Mouse (Mus musculus): Measurements from ENCODE around the gene Btn2a2. TPM values are rescaled to one million over a fixed set of nuclear protein-coding genes. Genes with fewer than 3 reads are reported as not detected.

Gene Btn2a2
- total RNA-seq, 2 experiments from 2014 or later: not detected

DNA sequence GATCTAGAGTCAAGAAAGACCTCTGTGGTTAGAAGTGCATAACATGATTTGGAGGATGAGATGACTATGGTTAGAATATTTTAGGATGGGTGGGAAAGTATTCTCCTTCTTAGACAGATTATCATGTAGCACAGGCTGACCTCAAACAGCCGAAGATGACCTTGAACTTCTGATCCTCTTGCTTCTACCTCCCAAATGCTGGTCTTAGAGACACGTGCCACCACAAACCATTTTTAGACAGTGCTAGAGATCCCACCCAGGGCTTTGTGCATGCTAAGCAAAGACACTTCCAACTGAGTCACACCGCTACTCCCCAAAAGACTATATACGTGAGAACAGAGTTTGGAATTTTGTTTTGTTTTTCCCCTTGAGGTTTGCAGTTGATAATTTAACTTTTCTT, 26.6 kb downstream of the Btn2a2 start:
- intact Hi-C loops (cut with DNase I): no loop called here
- DNase-seq (ENCODE audit: low spot score): no peak

GRCm38 (mm10) chr13:23459264-23459846, 29.3 kb downstream of the Btn2a2 start:
- no peak for DNase-seq (ENCODE audit: low spot score)
- intact Hi-C loops (cut with DNase I): loop anchor here (10.0 kb wide), 1 partner anchor 1515 kb away; the partner anchor contains the start of gene Zfp184

DNA sequence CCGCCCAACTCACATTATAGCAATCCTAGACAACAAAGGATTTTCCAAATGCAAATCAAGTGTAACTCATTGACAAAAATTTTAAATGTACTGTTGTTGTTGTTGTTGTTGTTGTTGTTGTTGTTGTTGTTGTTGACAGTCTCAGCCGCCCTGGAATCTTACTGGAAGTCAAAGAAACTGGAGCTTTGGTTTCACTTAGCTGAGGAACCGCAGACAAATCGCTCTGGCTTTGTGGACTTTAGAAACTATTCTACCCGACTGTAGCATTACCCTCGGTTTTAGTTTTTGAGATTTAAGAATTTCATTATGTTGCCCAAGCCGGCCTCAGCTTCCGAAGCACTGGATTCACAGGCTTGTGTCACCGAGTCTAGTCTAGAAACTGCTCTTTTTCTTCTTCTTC, 34.7 kb downstream of the Btn2a2 start:
- DNase-seq (ENCODE audit: low spot score): no peak
- intact Hi-C loops (cut with DNase I): loop anchor here (10.0 kb wide), 1 partner anchor 1509 kb away; the partner anchor contains the start of gene Zfp184

DNA sequence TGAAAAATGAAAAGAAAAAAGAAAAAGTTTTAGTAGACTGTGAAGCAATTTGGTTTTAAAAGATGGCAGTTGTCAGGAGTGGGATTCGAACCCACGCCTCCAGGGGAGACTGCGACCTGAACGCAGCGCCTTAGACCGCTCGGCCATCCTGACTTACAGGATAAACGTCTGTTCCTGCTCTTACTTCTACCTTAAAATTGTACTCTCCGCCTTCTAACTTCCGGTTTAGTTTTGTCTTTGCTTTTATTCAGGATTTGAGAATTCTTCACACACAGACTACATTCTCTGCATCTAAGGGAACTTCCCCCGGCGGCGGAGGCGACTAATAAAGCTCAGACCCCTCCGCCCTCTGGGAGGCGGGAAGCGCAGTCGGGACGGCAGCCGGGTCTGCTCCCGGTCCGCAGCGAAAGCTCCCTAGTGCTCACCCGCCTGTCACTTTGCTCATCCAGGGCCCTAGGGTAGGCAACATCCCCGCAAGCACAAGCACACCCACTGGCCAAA, 35.2 kb downstream of the Btn2a2 start:
- intact Hi-C loops (cut with DNase I): loop anchor here (10.0 kb wide), 1 partner anchor 1509 kb away; the partner anchor contains the start of gene Zfp184
- peak; percentile 55 for DNase-seq (ENCODE audit: low spot score)

GRCm38 (mm10) chr13:23450398-23450797, 38.3 kb downstream of the Btn2a2 start:
- intact Hi-C loops (cut with DNase I): loop anchor here (1.0 to 10.0 kb wide), 3 partner anchors 14 to 1506 kb away; partner anchors contain the start of gene Zfp184
- peak; percentile 60 for DNase-seq (ENCODE audit: low spot score)

- intact Hi-C loops (cut with DNase I): loop anchor here (1.0 to 10.0 kb wide), 3 partner anchors 13 to 1505 kb away; partner anchors contain the start of gene Zfp184
- no peak for DNase-seq (ENCODE audit: low spot score)
Observed at GRCm38 (mm10) chr13:23449235-23450095, 39.2 kb downstream of the Btn2a2 start.

DNA sequence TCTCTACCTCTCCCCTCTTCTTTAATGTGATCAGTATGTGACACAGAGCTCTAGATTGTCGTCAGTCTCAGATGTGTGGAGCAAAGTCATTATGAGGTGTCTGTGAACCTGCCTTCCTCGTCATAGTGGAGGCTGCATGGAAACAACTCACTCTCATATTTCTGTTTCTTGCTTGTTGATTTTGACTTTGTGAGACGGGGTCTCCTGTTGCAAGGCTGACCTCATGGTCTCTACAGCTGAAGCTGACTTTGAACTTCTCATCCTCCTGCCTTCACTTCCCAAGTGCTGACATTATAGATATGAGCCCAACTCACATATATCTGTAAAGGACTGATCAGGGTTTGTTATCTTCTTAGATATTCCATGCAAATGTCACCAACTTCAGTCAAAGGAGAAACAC, 39.9 kb downstream of the Btn2a2 start:
- DNase-seq (ENCODE audit: low spot score): no peak
- intact Hi-C loops (cut with DNase I): no loop called here

DNA sequence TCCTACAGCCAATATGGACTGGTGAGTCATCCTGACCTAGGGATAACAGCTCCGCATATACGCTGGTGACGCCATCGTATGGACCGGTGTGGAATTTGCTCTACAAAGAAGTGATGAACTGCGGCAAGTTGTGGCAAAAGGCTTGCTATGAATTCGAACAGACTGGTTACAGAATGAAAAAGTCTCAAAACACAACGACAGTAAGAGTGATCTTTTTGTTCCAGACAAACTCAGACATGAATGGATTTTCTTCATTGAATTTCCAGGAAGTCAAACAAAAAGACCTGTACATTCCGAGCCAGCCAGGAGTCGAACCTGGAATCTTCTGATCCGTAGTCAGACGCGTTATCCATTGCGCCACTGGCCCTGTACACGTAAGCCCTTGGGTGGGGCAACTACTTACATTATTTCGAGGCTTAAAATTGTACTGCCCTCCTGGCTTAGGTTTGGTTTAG, 42.1 kb downstream of the Btn2a2 start:
- DNase-seq (ENCODE audit: low spot score): peak; percentile 50
- intact Hi-C loops (cut with DNase I): loop anchor here (1.0 to 2.0 kb wide), 2 partner anchors 9 to 70 kb away; no protein-coding TSS in a partner anchor

DNA sequence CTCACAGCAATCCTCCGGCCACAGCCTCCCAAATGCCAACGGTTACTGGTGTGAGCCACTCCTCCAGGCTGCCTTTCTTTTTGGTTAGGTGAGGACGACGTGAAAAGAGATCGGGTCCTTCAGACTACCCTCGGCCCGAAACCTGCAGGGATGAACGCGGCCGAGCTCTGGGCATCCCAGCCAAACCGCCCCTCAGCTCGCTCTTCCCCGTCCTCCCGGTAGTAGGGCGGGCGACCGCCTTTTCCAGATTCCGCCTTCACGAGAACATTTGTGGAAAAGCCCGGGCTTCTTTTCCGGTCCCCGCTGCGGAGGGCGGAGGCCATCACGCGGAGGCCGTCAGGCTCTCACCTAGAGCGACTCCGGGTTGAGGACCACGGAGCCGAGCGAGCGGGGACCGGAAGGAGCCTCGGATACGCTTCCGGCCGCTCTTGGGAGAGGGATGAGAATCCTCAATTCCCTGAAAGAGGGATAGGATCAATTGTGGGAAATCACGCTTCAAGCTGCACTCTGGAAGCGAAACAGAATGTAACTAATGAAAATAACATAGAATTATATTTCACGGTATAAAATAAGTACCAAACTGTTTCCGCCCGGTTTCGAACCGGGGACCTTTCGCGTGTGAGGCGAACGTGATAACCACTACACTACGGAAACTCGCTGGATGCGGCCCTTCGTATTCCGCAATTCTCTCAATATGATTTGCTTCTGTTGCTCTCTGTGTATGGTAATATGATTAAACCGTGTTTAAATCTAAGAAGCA, 42.9 kb downstream of the Btn2a2 start:
- peak; percentile 75 for DNase-seq (ENCODE audit: low spot score)
- intact Hi-C loops (cut with DNase I): loop anchor here (1.0 to 2.0 kb wide), 2 partner anchors 8 to 71 kb away; no protein-coding TSS in a partner anchor

- no peak for DNase-seq (ENCODE audit: low spot score)
- intact Hi-C loops (cut with DNase I): no loop called here
Observed at GRCm38 (mm10) chr13:23445156-23445555, 43.5 kb downstream of the Btn2a2 start.

- intact Hi-C loops (cut with DNase I): no loop called here
- DNase-seq (ENCODE audit: low spot score): no peak
Observed at GRCm38 (mm10) chr13:23444451-23444850, 44.2 kb downstream of the Btn2a2 start.

DNA sequence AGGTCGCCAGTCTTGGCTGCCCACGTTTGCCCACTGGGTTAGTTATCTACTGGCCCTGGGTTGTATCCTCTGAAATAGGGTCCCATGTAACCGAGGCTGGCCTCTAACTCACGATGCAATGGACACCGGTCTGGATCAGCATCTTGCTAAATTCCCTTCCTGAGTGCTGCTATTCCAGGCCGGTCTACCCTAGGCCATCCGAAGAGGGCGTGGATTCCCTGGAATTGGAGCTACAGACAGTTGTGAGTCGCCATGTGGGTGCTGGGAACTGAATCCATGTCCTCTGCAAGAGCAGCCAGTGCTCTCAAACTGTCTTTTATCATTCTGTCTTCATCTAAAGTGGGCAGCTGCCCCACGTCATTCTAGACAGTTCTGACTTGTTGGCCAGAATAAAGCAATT, 48.8 kb downstream of the Btn2a2 start:
- intact Hi-C loops (cut with DNase I): no loop called here
- DNase-seq (ENCODE audit: low spot score): no peak

DNA sequence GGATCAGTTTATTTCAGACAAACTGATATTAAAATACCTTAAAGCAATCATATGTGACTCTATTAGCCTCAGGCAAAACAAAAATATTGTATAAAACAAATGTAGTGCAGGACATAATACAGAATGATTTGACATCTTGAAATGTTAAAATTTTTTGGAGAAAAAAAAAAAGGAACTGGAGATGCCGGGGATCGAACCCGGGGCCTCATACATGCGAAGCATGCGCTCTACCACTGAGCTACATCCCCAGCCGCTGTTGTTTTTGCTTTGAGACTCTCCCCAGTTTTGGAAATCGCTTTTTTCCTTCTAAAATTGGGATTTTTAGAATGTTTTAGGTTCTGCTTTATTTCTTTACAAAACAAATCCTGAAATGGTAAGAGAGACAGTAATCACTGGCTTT, 50.1 kb downstream of the Btn2a2 start:
- no peak for DNase-seq (ENCODE audit: low spot score)
- intact Hi-C loops (cut with DNase I): no loop called here

DNA sequence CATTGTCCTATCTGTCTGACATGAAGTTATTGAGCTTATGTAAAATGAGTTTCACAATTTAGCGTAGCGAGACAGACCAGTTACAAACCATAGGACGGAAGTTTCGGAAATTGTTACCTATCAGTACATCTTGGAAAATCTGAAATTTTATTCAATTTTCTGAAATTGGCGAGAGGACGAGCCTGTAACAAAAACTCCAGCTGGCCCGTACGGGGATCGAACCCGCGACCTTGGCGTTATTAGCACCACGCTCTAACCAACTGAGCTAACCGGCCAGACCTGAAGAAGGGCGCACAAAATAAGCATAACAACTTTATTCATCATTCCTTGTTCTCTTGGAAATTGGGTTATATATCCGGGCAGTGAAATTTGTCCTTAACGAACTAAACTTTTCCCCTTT, 50.7 kb downstream of the Btn2a2 start:
- intact Hi-C loops (cut with DNase I): loop anchor here (1.0 to 2.0 kb wide), 3 partner anchors 8 to 81 kb away; no protein-coding TSS in a partner anchor
- peak; percentile 66 for DNase-seq (ENCODE audit: low spot score)

GRCm38 (mm10) chr13:23436861-23437822, 51.5 kb downstream of the Btn2a2 start:
- intact Hi-C loops (cut with DNase I): loop anchor here (1.0 to 2.0 kb wide), 3 partner anchors 9 to 82 kb away; no protein-coding TSS in a partner anchor
- no peak for DNase-seq (ENCODE audit: low spot score)

DNA sequence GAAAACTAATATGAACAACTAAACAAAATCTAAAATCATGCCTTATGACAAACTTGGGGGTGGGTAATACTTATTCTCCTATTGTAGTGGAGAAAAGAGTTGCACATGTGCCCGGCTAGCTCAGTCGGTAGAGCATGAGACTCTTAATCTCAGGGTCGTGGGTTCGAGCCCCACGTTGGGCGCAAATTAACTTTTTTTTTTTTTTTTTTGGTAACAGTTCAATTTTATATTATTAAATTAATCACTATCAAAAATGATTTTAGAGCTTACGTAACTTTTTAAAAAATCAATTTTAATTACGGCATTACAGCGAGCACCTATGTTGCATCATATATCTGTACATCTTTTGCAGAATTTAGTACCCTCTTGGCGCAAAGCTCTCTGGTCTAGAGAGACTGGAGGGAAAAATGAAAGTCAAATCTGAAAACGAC, 52.4 kb downstream of the Btn2a2 start:
- intact Hi-C loops (cut with DNase I): loop anchor here (2.0 kb wide), 2 partner anchors 15 to 83 kb away; no protein-coding TSS in a partner anchor
- DNase-seq (ENCODE audit: low spot score): no peak

GRCm38 (mm10) chr13:23435676-23436075, 53.0 kb downstream of the Btn2a2 start:
- intact Hi-C loops (cut with DNase I): loop anchor here (2.0 kb wide), 2 partner anchors 15 to 83 kb away; no protein-coding TSS in a partner anchor
- DNase-seq (ENCODE audit: low spot score): no peak

- intact Hi-C loops (cut with DNase I): no loop called here
- no peak for DNase-seq (ENCODE audit: low spot score)
Observed at GRCm38 (mm10) chr13:23435241-23435640, 53.4 kb downstream of the Btn2a2 start.
